Mouse (Mus musculus): Measurements from ENCODE around the gene Mrpl33. TPM values are rescaled to one million over a fixed set of nuclear protein-coding genes. Genes with fewer than 3 reads are reported as not detected.

Gene Mrpl33
- polyA plus RNA-seq (2012; rRNA removed): 71.0 and 82.5 TPM in 2 replicates

- TF ChIP-seq CTCF (IDR thresholded peaks at IDR 0.05; ENCODE audit: borderline replicate concordance, extremely low read depth, insufficient read depth, insufficient read length): peak; percentile 26; the same call in 1 of the 2 replicates
- TF ChIP-seq POLR2A (IDR thresholded peaks at IDR 0.05; ENCODE audit: borderline replicate concordance, extremely low read depth, insufficient read depth, insufficient read length, poor library complexity, severe bottlenecking): no peak
- DNase-seq (ENCODE audit: low read depth): peak; percentile 56
These were observed at the start of gene Mrpl33 for GRCm38 (mm10) chr5:31596481-31597429. TSS of gene Mrpl33 (plus strand) at chr5:31596935.

GRCm38 (mm10) chr5:31559401-31559800, 37.3 kb upstream of the Mrpl33 start:
- TF ChIP-seq POLR2A (IDR thresholded peaks at IDR 0.05; ENCODE audit: borderline replicate concordance, extremely low read depth, insufficient read depth, insufficient read length, poor library complexity, severe bottlenecking) (no peak), CTCF (IDR thresholded peaks at IDR 0.05; ENCODE audit: borderline replicate concordance, extremely low read depth, insufficient read depth, insufficient read length) (no peak)
- DNase-seq (ENCODE audit: low read depth): no peak

DNA sequence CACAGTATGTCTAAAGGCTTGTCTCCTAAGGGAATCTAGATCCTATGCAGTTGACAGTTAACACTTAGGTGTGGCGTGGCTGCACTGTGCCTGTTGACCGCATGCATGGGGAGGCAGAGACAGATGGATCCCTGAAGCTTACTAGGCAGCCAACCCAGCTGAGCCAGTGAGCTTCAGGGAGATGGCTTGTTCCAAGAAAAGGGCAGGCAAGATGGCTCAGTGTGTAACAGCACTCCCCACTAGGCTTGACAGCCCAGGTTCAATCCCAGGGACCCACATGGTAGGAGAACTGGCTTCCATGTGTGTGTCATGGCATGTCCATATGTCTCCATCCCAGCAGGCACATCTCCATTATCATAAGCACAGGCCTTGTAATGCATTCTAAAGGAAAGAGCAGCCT, 36.4 kb upstream of the Mrpl33 start:
- no peak for DNase-seq (ENCODE audit: low read depth)
- no peak for TF ChIP-seq POLR2A (IDR thresholded peaks at IDR 0.05; ENCODE audit: borderline replicate concordance, extremely low read depth, insufficient read depth, insufficient read length, poor library complexity, severe bottlenecking)
- TF ChIP-seq CTCF (IDR thresholded peaks at IDR 0.05; ENCODE audit: borderline replicate concordance, extremely low read depth, insufficient read depth, insufficient read length): no peak

- TF ChIP-seq POLR2A (IDR thresholded peaks at IDR 0.05; ENCODE audit: borderline replicate concordance, extremely low read depth, insufficient read depth, insufficient read length, poor library complexity, severe bottlenecking) (no peak), CTCF (IDR thresholded peaks at IDR 0.05; ENCODE audit: borderline replicate concordance, extremely low read depth, insufficient read depth, insufficient read length) (no peak)
- DNase-seq (ENCODE audit: low read depth): peak; percentile 33
These were observed 34.6 kb upstream of the Mrpl33 start for GRCm38 (mm10) chr5:31562036-31562666.

DNA sequence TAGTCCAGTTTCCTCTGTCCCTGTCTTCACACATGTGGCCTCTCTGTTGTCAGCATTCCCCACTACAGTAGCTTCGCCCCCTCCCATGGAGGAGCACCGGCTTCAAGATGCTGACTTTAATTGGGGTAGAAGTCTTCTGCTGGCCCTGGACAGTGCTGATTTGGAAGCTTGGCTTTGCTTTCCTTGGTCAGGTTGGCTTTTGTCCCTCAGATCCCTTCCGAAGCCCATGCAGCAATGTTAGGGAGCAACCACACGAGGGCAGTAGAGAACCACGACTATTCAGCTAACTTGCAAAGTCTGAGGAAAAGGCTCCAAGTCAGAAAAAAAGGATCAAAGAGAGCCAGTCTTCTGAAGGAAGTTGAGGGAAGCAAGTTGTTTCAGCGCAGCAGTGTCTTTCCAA, 33.2 kb upstream of the Mrpl33 start:
- TF ChIP-seq CTCF (IDR thresholded peaks at IDR 0.05; ENCODE audit: borderline replicate concordance, extremely low read depth, insufficient read depth, insufficient read length) (peak; percentile 94), POLR2A (IDR thresholded peaks at IDR 0.05; ENCODE audit: borderline replicate concordance, extremely low read depth, insufficient read depth, insufficient read length, poor library complexity, severe bottlenecking) (no peak)

DNA sequence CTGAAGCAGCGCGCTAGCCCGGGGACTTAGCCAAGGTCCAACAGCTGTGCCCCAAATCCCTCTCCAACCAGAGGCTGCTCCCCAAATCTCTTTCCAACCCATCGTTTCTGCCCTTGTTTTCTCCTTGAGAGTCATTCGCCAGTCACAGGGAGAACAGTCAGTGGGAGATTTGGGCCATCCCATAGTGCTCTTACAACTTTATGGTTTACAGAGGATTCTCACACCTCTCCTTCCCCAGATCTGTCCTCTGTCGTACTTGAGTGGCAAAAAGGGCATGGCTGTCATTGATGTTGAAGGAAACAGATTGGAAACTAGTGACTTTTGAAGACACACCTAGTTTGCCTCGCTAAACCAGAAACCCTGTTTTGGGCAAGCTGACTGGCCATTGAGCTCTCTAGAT, 32.8 kb upstream of the Mrpl33 start:
- no peak for DNase-seq (ENCODE audit: low read depth)

More for the DNA sequence above, 33.2 kb upstream of the Mrpl33 start:
- peak; percentile 90 for DNase-seq (ENCODE audit: low read depth)

DNA sequence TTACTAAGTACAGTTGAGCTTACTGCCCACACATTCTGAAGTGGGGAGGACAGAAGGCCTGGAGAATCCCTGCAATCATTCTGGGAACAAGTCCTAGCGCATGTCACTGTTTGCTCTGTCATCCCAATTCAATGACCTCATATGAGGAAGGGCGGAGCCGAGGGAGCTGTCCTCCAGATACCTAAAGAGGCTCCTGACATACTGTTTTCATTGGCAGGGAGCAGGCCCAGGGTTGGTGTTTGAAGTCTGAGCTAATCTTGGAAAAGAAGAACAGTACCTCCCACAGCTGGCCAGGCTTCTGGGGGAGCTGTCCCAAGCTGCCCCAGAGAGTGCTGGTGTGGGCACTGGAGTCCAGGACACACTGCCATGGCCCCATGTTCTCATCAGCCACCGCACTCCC, 31.8 kb upstream of the Mrpl33 start:
- TF ChIP-seq CTCF (IDR thresholded peaks at IDR 0.05; ENCODE audit: borderline replicate concordance, extremely low read depth, insufficient read depth, insufficient read length): no peak
- no peak for TF ChIP-seq POLR2A (IDR thresholded peaks at IDR 0.05; ENCODE audit: borderline replicate concordance, extremely low read depth, insufficient read depth, insufficient read length, poor library complexity, severe bottlenecking)
- DNase-seq (ENCODE audit: low read depth): no peak

More for the DNA sequence above, 32.8 kb upstream of the Mrpl33 start:
- TF ChIP-seq POLR2A (IDR thresholded peaks at IDR 0.05; ENCODE audit: borderline replicate concordance, extremely low read depth, insufficient read depth, insufficient read length, poor library complexity, severe bottlenecking) (no peak), CTCF (IDR thresholded peaks at IDR 0.05; ENCODE audit: borderline replicate concordance, extremely low read depth, insufficient read depth, insufficient read length) (no peak)

- DNase-seq (ENCODE audit: low read depth): no peak
- TF ChIP-seq CTCF (IDR thresholded peaks at IDR 0.05; ENCODE audit: borderline replicate concordance, extremely low read depth, insufficient read depth, insufficient read length): no peak
- TF ChIP-seq POLR2A (IDR thresholded peaks at IDR 0.05; ENCODE audit: borderline replicate concordance, extremely low read depth, insufficient read depth, insufficient read length, poor library complexity, severe bottlenecking): no peak
These were observed 30.7 kb upstream of the Mrpl33 start for GRCm38 (mm10) chr5:31566026-31566425.

- TF ChIP-seq POLR2A (IDR thresholded peaks at IDR 0.05; ENCODE audit: borderline replicate concordance, extremely low read depth, insufficient read depth, insufficient read length, poor library complexity, severe bottlenecking) (no peak), CTCF (IDR thresholded peaks at IDR 0.05; ENCODE audit: borderline replicate concordance, extremely low read depth, insufficient read depth, insufficient read length) (no peak)
- DNase-seq (ENCODE audit: low read depth): no peak
These were observed 30.3 kb upstream of the Mrpl33 start for GRCm38 (mm10) chr5:31566457-31566856.

DNA sequence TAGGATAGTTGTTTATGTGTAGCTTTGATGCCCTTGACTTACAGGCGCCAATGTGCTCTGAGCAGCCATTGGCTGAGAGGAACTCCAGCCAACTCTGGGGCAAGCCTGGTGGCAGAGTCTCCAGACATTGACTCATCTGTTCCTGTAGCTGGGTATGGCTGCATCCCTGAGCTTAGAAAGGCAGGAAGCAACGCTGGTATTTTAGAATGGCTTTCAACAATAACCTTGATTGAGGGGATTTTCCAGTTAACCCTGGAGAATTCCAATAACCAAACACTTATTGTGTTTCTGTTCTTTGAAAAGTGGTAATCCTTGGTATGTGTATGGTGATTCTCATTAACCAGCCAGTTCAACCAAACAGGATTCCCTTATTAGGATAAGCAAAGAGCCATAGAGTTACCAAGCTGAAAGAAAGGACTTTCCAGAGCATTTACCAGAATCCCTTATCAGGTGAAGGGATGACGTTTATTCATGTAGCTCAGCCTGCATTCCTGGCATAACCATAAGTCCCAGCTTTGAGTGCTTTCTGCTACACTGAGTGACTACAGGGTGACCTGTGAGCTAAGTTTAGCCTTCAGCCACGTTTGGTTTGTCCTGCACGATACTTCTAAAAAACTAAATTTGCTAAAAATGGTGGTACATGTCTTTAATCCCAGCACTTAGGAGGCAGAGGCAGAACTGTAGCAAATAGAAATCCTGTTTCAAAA, 28.6 kb upstream of the Mrpl33 start:
- DNase-seq (ENCODE audit: low read depth): no peak
- TF ChIP-seq POLR2A (IDR thresholded peaks at IDR 0.05; ENCODE audit: borderline replicate concordance, extremely low read depth, insufficient read depth, insufficient read length, poor library complexity, severe bottlenecking): no peak
- no peak for TF ChIP-seq CTCF (IDR thresholded peaks at IDR 0.05; ENCODE audit: borderline replicate concordance, extremely low read depth, insufficient read depth, insufficient read length)

Measured in brain, embryonic 14.5 days (tissue).